Mouse (Mus musculus) heart, adult 2 months (tissue): ENCODE data around the gene Lime1.

Experiments
- CTCF ChIP-seq: fragments of 200-600 bp; IDR thresholded peaks from 2 replicates; pipeline ENCODE4 v1.8.1; 2022; ENCODE audit warnings: antibody characterized with exemption, mild to moderate bottlenecking, moderate library complexity
- EP300 ChIP-seq: fragments of 200-500 bp; IDR thresholded peaks from 2 replicates; pipeline ENCODE4 v1.6.1; 2011; ENCODE audit warnings: low read depth, low read length, control low read depth; ENCODE audit not compliant: insufficient read depth
- POLR2A ChIP-seq: fragments of 200-500 bp; IDR thresholded peaks from 2 replicates; pipeline ENCODE4 v1.6.1; 2011; ENCODE audit warnings: mild to moderate bottlenecking, low read depth, low read length, control low read depth; ENCODE audit not compliant: insufficient read depth

DNA sequence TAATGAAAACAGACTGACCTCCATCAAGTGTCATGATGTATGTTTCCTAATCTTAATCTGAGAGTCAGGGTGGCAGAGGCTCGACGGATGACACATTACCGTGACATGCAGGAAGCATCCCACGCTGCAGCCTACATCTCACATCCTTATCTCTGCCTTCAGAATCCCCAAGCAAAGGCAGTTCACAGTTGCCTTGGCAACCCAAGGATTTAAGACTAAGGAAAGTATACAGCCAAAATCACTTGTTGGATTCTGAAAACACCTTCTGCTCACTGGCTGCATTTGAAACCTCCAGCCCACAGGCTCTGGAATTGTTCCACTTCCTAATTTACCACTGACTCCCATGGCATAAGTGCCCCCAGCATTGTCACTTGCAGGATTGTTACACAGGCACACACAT is 40.5 kb downstream of the Lime1 start:
- no peak for TF ChIP-seq POLR2A
- no peak for TF ChIP-seq CTCF
- TF ChIP-seq EP300, result no peak
